ENCODE assay signal across 18 mouse cellular contexts in genomic region chr16:93033943-93034342, GRCm38 (mm10).
A peak's percentile ranks its signal among the peaks of the same experiment; 100 is the strongest.
DNase-seq lines count a peak whose midpoint lies in the region; ATAC-seq and TF ChIP-seq lines count a peak whose summit lies in the region.
"Had no signal": no experiment of that assay in that cellular context is flagged by ENCODE, and none has a peak within 500 bp of the region (broad histone marks: within the 10 kb centered on the region; RNA-seq: fewer than 3 reads in every experiment).

No protein-coding gene starts in this region.

- TF ChIP-seq POLR2A in lung, adult 2 months (IDR thresholded peaks at IDR 0.05; ENCODE audit: borderline replicate concordance, extremely low read depth, low read depth, low read length) = no peak
- TF ChIP-seq POLR2A in bone marrow, adult 2 months (IDR thresholded peaks at IDR 0.05; ENCODE audit: borderline replicate concordance, control insufficient read depth, low read depth, low read length) = 0 out of 2 replicates have a peak, but pooled peaks have one; percentile 12

- H3K27me3 ChIP-seq in lung, embryonic 14.5 days (ENCODE audit: insufficient read depth, low read length) = no peaks in the 10 kb centered on the region
- H3K27me3 ChIP-seq in midbrain, embryonic 16.5 days (ENCODE audit: control insufficient read depth, insufficient read depth, low read depth, low read length) = no peaks in the 10 kb centered on the region
- H3K27me3 ChIP-seq: CH12.LX; embryonic facial prominence, embryonic 13.5 days had no signal

- H3K36me3 ChIP-seq in lung, embryonic 14.5 days (ENCODE audit: insufficient read depth) = no peaks in the 10 kb centered on the region
- H3K36me3 ChIP-seq in macrophage (ENCODE audit: inconsistent target) = no peaks in the 10 kb centered on the region
- H3K36me3 ChIP-seq in midbrain, embryonic 16.5 days (ENCODE audit: control insufficient read depth, insufficient read depth, low read length) = no peaks in the 10 kb centered on the region
- H3K36me3 ChIP-seq: embryonic facial prominence, embryonic 13.5 days had no signal

- H3K9me3 ChIP-seq in lung, embryonic 14.5 days (ENCODE audit: low read depth, low read length) = no peaks in the 10 kb centered on the region
- no peaks in the 10 kb centered on the region for H3K9me3 ChIP-seq in midbrain, embryonic 16.5 days (replicated peaks; ENCODE audit: control insufficient read depth, low read length, poor library complexity, severe bottlenecking)
- H3K9me3 ChIP-seq: embryonic facial prominence, embryonic 13.5 days had no signal

- H3K4me3 ChIP-seq in lung, embryonic 14.5 days (ENCODE audit: low read depth, low read length) = no peak overlapping the region
- no peak overlapping the region for H3K4me3 ChIP-seq in lung, adult 2 months (replicated peaks; ENCODE audit: extremely low read depth, low read depth, low read length)
- H3K4me3 ChIP-seq in bone marrow, adult 2 months (replicated peaks; ENCODE audit: control insufficient read depth, low read depth, low read length) = no peak overlapping the region
- H3K4me3 ChIP-seq in macrophage (ENCODE audit: inconsistent target) = no peak overlapping the region
- no peak overlapping the region for H3K4me3 ChIP-seq in midbrain, embryonic 16.5 days (ENCODE audit: low read depth, low read length)
- H3K4me3 ChIP-seq: embryonic facial prominence, embryonic 13.5 days had no signal

- no peaks in the 10 kb centered on the region for H3K4me1 ChIP-seq in lung, embryonic 14.5 days (ENCODE audit: insufficient read depth)
- no peaks in the 10 kb centered on the region for H3K4me1 ChIP-seq in lung, adult 2 months (ENCODE audit: control insufficient read depth, insufficient read depth, low read length)
- peaks cover 1% of the 10 kb centered on the region; the same call in 1 of the 2 replicates for H3K4me1 ChIP-seq in bone marrow, adult 2 months (ENCODE audit: control insufficient read depth, insufficient read depth, low read length)
- H3K4me1 ChIP-seq in midbrain, embryonic 16.5 days (ENCODE audit: control insufficient read depth, insufficient read depth, low read length) = no peaks in the 10 kb centered on the region

- 64% methylated on average over 3 of the region's 3 CpGs for WGBS in lung, embryonic 14.5 days
- 55% methylated on average over 3 of the region's 3 CpGs for WGBS in lung, adult 2 months
- 43% methylated on average over 3 of the region's 3 CpGs for WGBS in bone marrow, adult 2 months
- WGBS in macrophage (ENCODE audit: missing documents) = 28% methylated on average over 3 of the region's 3 CpGs
- 80% methylated on average over 3 of the region's 3 CpGs for WGBS in midbrain, embryonic 16.5 days

- 0 out of 2 replicates have a peak, but pooled peaks have one; percentile 24 for ATAC-seq in lung, embryonic 14.5 days (ENCODE audit: insufficient read depth)
- no peak for ATAC-seq in frontal cortex, adult (ENCODE audit: low TSS enrichment)
- no peak for ATAC-seq in midbrain, embryonic 16.5 days
- ATAC-seq: forebrain, postnatal 0 days; hindbrain, embryonic 16.5 days had no signal

- peak overlapping the region; percentile 54; the same call in 1 of the 2 replicates for H3K27ac ChIP-seq in lung, embryonic 14.5 days (ENCODE audit: low read depth)
- peak overlapping the region; percentile 66; the same call in 1 of the 2 replicates for H3K27ac ChIP-seq in bone marrow, adult 2 months (ENCODE audit: control insufficient read depth, insufficient read depth, low read depth, low read length, poor library complexity)
- peak overlapping the region; percentile 97 for H3K27ac ChIP-seq in macrophage
- no peak overlapping the region for H3K27ac ChIP-seq in midbrain, embryonic 16.5 days (ENCODE audit: low read length)
- H3K27ac ChIP-seq: embryonic facial prominence, embryonic 13.5 days had no signal

- TF ChIP-seq CTCF in lung, embryonic 14.5 days (IDR thresholded peaks at IDR 0.05; ENCODE audit: low read depth) = no peak
- TF ChIP-seq CTCF in lung, adult 2 months (IDR thresholded peaks at IDR 0.05; ENCODE audit: insufficient read depth, low read length) = no peak
- no peak for TF ChIP-seq CTCF in bone marrow, adult 2 months (IDR thresholded peaks at IDR 0.05; ENCODE audit: control insufficient read depth, insufficient read depth, low read length)

- peak; percentile 27 for DNase-seq in heart, adult 8-10 months (ENCODE audit: low spot score)
- DNase-seq in heart, postnatal 14 days = no peak
- peak; percentile 39 for DNase-seq in lung, embryonic 14.5 days
- no peak for DNase-seq in lung, adult 2 months
- DNase-seq: cerebellum, adult 11-12 months; forebrain, postnatal 0 days; kidney, adult 18-20 months; kidney, postnatal 25 days; liver; right cerebral cortex, postnatal 4 days had no signal

- intact Hi-C loops in heart, postnatal 14 days (cut with DNase I) = no loop called here

- H3K79me2 ChIP-seq in macrophage (ENCODE audit: inconsistent target) = no peaks in the 10 kb centered on the region

- H3K4me2 ChIP-seq in lung, embryonic 14.5 days = no peak overlapping the region
- no peak overlapping the region for H3K4me2 ChIP-seq in midbrain, embryonic 16.5 days (ENCODE audit: low read length)
- H3K4me2 ChIP-seq: embryonic facial prominence, embryonic 13.5 days; heart, embryonic 11.5 days had no signal

- no peak overlapping the region for H3K9ac ChIP-seq in lung, embryonic 14.5 days
- no peak overlapping the region for H3K9ac ChIP-seq in midbrain, embryonic 16.5 days (ENCODE audit: low read depth, low read length)
- H3K9ac ChIP-seq: embryonic facial prominence, embryonic 13.5 days; forebrain, postnatal 0 days had no signal

Comparison
In these comparisons a context has a peak if more than half of its experiments do, and no peak if none do; other contexts are left out.
1. DNase-seq: peak in heart, adult 8-10 months (single experiment) and lung, embryonic 14.5 days (single experiment); none in heart, postnatal 14 days (0 of 2) and lung, adult 2 months (single experiment).